In the genomic region with DNA sequence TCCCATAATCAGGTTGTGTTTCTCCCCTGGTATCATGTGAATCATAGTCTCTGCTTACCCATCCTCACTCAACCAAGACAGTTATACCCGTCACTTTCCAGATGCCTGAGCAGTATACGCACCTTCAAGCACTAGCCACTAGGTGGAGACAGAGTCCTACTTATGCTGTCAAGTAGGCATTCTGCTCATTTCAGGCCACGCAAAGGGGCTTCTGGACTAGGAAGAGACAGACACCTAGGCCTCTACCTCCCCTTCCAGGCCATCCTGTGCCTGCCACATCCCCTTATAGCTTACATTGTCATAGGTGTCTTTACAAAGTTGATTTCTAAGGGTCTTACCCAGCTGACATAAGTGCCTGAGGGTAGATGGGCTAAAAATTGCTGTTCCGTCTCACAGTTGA, we compare ENCODE assay signal across 8 mouse cellular contexts. TPM values are rescaled to one million over a fixed set of nuclear protein-coding genes. Genes with fewer than 3 reads are reported as not detected.
DNase-seq lines count a peak whose midpoint lies in the region; ATAC-seq and TF ChIP-seq lines count a peak whose summit lies in the region.

No protein-coding gene starts in this region.

- 24% methylated on average over 4 of the region's 4 CpGs for WGBS in neural tube, embryonic 15.5 days

- no peak for TF ChIP-seq EP300 in CH12.LX (IDR thresholded peaks at IDR 0.05; ENCODE audit: low read length)

- no peaks in the 10 kb centered on the region for H3K36me3 ChIP-seq in CH12.LX (replicated peaks in 1 of 2; ENCODE audit: control insufficient read depth in 1 of 2, insufficient read depth in 1 of 2, low read length in 1 of 2)
- H3K36me3 ChIP-seq in neural tube, embryonic 15.5 days = no peaks in the 10 kb centered on the region

- H3K4me1 ChIP-seq in CH12.LX (ENCODE audit: control insufficient read depth in 1 of 2, insufficient read depth in 2 of 2) = peaks cover 0 to 10% of the 10 kb centered on the region in 2 experiments; a peak in 2 of 4 replicates
- peaks cover 32% of the 10 kb centered on the region for H3K4me1 ChIP-seq in neural tube, embryonic 15.5 days

- in situ Hi-C loops in CH12.LX (cut with MboI; ENCODE audit: low pct_ligation_motif_present, low pct_unique_long_range_greater_than_20kb, low sequenced_read_pairs) = loop anchor here (5.0 to 25.0 kb wide), 3 partner anchors 216 to 841 kb away; partner anchors contain the start of gene Ttc12

- no peaks in the 10 kb centered on the region for H3K79me2 ChIP-seq in CH12.LX (replicated peaks; ENCODE audit: control insufficient read depth, extremely low read depth, insufficient read depth, poor library complexity, severe bottlenecking)

- peak; percentile 97 to 99 for TF ChIP-seq CTCF in CH12.LX (conservative IDR thresholded peaks at IDR 0.05 in 1 of 2, IDR thresholded peaks at IDR 0.05 in 1 of 2; ENCODE audit: low read depth in 2 of 2, low read length in 2 of 2)

- H3K4me2 ChIP-seq in CH12.LX (ENCODE audit: insufficient read depth, low read depth, poor library complexity, severe bottlenecking) = no peak overlapping the region
- H3K4me2 ChIP-seq in neural tube, embryonic 15.5 days = no peak overlapping the region

- peak; percentile 77 for ATAC-seq in granulocyte monocyte progenitor cell, adult 5-6 weeks (replicated peaks; ENCODE audit: poor library complexity, severe bottlenecking)
- ATAC-seq in neural tube, embryonic 15.5 days (ENCODE audit: low FRiP score) = peak; percentile 72

- H3K9ac ChIP-seq in CH12.LX (ENCODE audit: insufficient read depth, low read depth) = no peak overlapping the region
- no peak overlapping the region for H3K9ac ChIP-seq in neural tube, embryonic 15.5 days (replicated peaks)

- H3K27me3 ChIP-seq in CH12.LX (replicated peaks) = peaks cover 7% of the 10 kb centered on the region
- H3K27me3 ChIP-seq in neural tube, embryonic 15.5 days (replicated peaks) = peaks cover 6% of the 10 kb centered on the region; the same call in 1 of the 2 replicates

- DNase-seq in CH12.LX (ENCODE audit: extremely low read depth) = peak; percentile 84
- peak; percentile 51 for DNase-seq in adrenal gland, adult 8-10 months
- DNase-seq in embryo, embryonic 10.5 days (ENCODE audit: low spot score) = peak; percentile 94
- DNase-seq in kidney, postnatal 14 days = peak; percentile 82
- DNase-seq in lung, adult 18-20 months = peak; percentile 73 to 82
- DNase-seq in thymus, postnatal 25 days = peak; percentile 65

- TF ChIP-seq POLR2A in CH12.LX (IDR thresholded peaks at IDR 0.05; ENCODE audit: low read depth, low read length) = no peak

- H3K9me3 ChIP-seq in CH12.LX (replicated peaks; ENCODE audit: low read length) = peaks cover 15% of the 10 kb centered on the region
- H3K9me3 ChIP-seq in neural tube, embryonic 15.5 days (replicated peaks) = no peaks in the 10 kb centered on the region

- dilution Hi-C loops in CH12.LX (cut with MboI; ENCODE audit: extremely low pct_ligation_motif_present, extremely low pct_unique_long_range_greater_than_20kb, low sequenced_read_pairs) = no loop called here

- H3K4me3 ChIP-seq in CH12.LX (replicated peaks in 1 of 3; ENCODE audit: low read depth in 2 of 3, low read length in 2 of 3, poor library complexity in 1 of 3) = no peak overlapping the region
- H3K4me3 ChIP-seq in neural tube, embryonic 15.5 days (replicated peaks) = no peak overlapping the region

- no peak overlapping the region for H3K27ac ChIP-seq in CH12.LX (ENCODE audit: insufficient read depth, low read depth)
- no peak overlapping the region for H3K27ac ChIP-seq in neural tube, embryonic 15.5 days (replicated peaks)

- no peak; the same call in none of the 2 replicates for TF ChIP-seq RAD21 in CH12.LX (IDR thresholded peaks at IDR 0.05; ENCODE audit: low read depth, low read length)

TF ChIP-seq in CH12.LX, 34 proteins besides CTCF, POLR2A, EP300 and RAD21:
- TF ChIP-seq ZC3H11A (IDR thresholded peaks at IDR 0.05; ENCODE audit: low read depth, low read length) (peak; percentile 99), NELFE (IDR thresholded peaks at IDR 0.05; ENCODE audit: low read depth, low read length) (peak; percentile 52; the same call in 1 of the 2 replicates), IRF4 (IDR thresholded peaks at IDR 0.05; ENCODE audit: low read depth, low read length) (peak; percentile 25; the same call in 1 of the 2 replicates), MXI1 (IDR thresholded peaks at IDR 0.05; ENCODE audit: low read depth, low read length) (no peak), SMC3 (IDR thresholded peaks at IDR 0.05; ENCODE audit: low read depth, low read length) (peak; percentile 100), HCFC1 (IDR thresholded peaks at IDR 0.05; ENCODE audit: low read depth, low read length) (0 out of 2 replicates have a peak, but pooled peaks have one; percentile 21), MAX (IDR thresholded peaks at IDR 0.05; ENCODE audit: low read length) (0 out of 2 replicates have a peak, but pooled peaks have one; percentile 18), TBP (conservative IDR thresholded peaks at IDR 0.05; ENCODE audit: low read depth, low read length) (no peak), NRF1 (IDR thresholded peaks at IDR 0.05; ENCODE audit: low read depth, low read length) (0 out of 2 replicates have a peak, but pooled peaks have one; percentile 25), TCF12 (IDR thresholded peaks at IDR 0.05; ENCODE audit: low read depth, low read length) (0 out of 2 replicates have a peak, but pooled peaks have one; percentile 15), ETS1 (conservative IDR thresholded peaks at IDR 0.05; ENCODE audit: low read depth, low read length) (no peak)

RNA-seq across cellular contexts. Expression of gene Nnmt, which starts 41.3 kb away (rescaled TPM):
- not detected in 2 replicates for total RNA-seq in CH12.LX (2012; rRNA removed)
- total RNA-seq in CH12.LX (2014; rRNA removed) = not detected in 2 replicates
- not detected in 2 replicates for polyA plus RNA-seq in CH12.LX (2012; ENCODE audit: insufficient read length, low read depth)
- 10 to 100 TPM; 19.8 to 41.2 (median 25.1) TPM for total RNA-seq in adrenal gland, adult 8-10 months (2022)
- total RNA-seq in granulocyte monocyte progenitor cell, adult 5-6 weeks (2014; fragmentation: Nextera tagmentation) = not detected in 2 replicates
- total RNA-seq in granulocyte monocyte progenitor cell, adult 5-6 weeks (2017) = not detected in 2 replicates
- polyA plus RNA-seq in neural tube, embryonic 15.5 days (2015; fragmentation: Nextera tagmentation; extraction: Ambion mirVana) = 0.70 and 0.92 TPM in 2 replicates

Comparison
In these comparisons a context has a peak if more than half of its experiments do, and no peak if none do; other contexts are left out.
1. RNA of gene Nnmt, which starts 41.3 kb away (total RNA-seq): 19.8 to 41.2 TPM in adrenal gland, adult 8-10 months; not detected in CH12.LX and not detected in granulocyte monocyte progenitor cell, adult 5-6 weeks; every median in the first group is over 10 times any median in the second.
2. Peak in every context shown above with its lines, with median percentiles within 50 percentile points of each other: DNase-seq.